Mouse (Mus musculus) adrenal gland, postnatal 14 days (tissue): ENCODE data around the gene Pank1. TPM values are rescaled to one million over a fixed set of nuclear protein-coding genes. Genes with fewer than 3 reads are reported as not detected.

Experiments used
- DNase-seq: peaks from one replicate; pipeline ENCODE4 v3.0.0; 2021; ENCODE audit warnings: mixed read lengths
- long read RNA-seq, 2 experiments: library from polyadenylated mRNA; stranded (forward); transcript quantifications; one replicate each; pipeline ENCODE4 v2.0.0; 2021
- total RNA-seq: library from RNA; stranded (reverse); gene quantifications from 2 replicates; pipeline ENCODE4 v1.2.3, GENCODE M21; 2021

The Pank1 gene
- 130 and 134 TPM in 2 replicates for total RNA-seq
- long read RNA-seq, experiment 1, full-length matches to known transcripts = 89 of 130 reads
- long read RNA-seq, experiment 1, partial matches to known transcripts = 5 of 130 reads
- long read RNA-seq, experiment 1, other reads (novel, unspliced or antisense) = 36 of 130 reads
- long read RNA-seq, experiment 2, full-length matches to known transcripts = 96 of 137 reads
- long read RNA-seq, experiment 2, partial matches to known transcripts = 5 of 137 reads
- long read RNA-seq, experiment 2, other reads (novel, unspliced or antisense) = 36 of 137 reads

GRCm38 (mm10) chr19:34878603-34879541 is at the start of gene Pank1:
Gene Pank1, minus strand, starts transcription at chr19:34879455.
- peak; percentile 88 for DNase-seq

- no peak for DNase-seq
Observed at GRCm38 (mm10) chr19:34922603-34922963, 43.3 kb upstream of the Pank1 start.

- peak; percentile 97 for DNase-seq
Observed at GRCm38 (mm10) chr19:34921652-34922602, 42.7 kb upstream of the Pank1 start, which contains the start of gene Kif20b. Gene Kif20b, plus strand, starts transcription at chr19:34922361.

GRCm38 (mm10) chr19:34921253-34921651 is 42.0 kb upstream of the Pank1 start:
- peak; percentile 23 for DNase-seq

- no peak for DNase-seq
Observed at GRCm38 (mm10) chr19:34920531-34920930, 41.3 kb upstream of the Pank1 start.

DNA sequence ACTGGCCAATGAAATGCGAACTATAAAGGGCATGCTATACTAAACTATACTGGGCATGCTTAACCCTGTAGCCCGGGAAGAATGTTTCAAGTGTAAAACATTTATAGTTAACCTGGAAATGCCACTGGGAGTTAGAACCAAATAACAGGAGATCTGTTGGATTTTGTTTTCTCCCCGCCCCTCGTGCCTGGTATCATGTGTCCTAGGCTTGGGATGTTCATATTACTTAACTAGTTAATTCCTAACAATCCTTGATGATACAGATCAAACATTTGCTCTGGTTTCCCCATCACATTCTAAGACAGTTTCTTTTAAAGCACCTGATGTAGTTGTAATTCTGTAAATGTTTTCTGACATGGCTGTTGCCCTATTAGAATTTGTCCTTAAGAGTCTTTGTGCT is 40.8 kb upstream of the Pank1 start:
- no peak for DNase-seq

- no peak for DNase-seq
Observed at GRCm38 (mm10) chr19:34912366-34912765, 33.1 kb upstream of the Pank1 start.

- no peak for DNase-seq
Observed at GRCm38 (mm10) chr19:34906772-34907171, 27.5 kb upstream of the Pank1 start.

DNA sequence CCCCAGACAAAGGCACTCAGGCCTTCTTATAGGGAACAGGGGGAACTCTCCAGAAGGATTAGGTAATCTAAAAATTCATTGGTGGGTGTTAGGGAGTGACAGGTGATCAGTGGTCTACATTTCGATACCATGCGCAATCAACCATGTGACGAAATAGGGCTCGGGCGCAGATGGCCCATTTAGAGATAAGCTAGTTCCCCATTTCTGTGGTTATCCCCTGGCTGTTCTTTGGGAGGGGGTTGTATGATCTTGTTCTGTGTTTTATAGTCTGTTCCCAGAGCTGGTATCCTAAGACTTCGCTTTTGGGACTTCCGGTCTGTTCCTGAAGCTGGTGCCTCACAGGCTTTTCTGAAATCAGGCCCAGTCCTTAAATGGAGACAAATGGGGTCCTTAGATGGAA is 26.2 kb upstream of the Pank1 start:
- no peak for DNase-seq

GRCm38 (mm10) chr19:34904032-34904431 is 24.8 kb upstream of the Pank1 start:
- DNase-seq = no peak

DNA sequence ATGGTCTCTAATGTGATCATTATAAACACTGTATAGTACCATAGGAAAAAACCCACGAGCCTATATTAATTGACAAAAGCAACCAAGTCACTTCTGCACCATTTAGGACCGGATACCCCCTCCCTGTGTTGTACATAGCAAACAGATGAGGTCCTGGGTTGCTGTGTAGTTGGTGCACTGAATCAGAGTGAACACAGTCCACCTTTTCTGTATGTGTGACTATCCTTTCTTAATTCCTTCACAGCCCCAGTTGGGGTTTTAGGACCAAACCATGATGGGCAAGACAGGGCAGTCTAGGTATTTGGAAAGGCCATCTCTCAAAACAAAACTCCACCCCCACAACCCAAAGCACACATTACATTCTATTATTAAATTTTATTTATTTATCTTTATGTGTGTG is 22.5 kb upstream of the Pank1 start:
- DNase-seq = no peak

DNA sequence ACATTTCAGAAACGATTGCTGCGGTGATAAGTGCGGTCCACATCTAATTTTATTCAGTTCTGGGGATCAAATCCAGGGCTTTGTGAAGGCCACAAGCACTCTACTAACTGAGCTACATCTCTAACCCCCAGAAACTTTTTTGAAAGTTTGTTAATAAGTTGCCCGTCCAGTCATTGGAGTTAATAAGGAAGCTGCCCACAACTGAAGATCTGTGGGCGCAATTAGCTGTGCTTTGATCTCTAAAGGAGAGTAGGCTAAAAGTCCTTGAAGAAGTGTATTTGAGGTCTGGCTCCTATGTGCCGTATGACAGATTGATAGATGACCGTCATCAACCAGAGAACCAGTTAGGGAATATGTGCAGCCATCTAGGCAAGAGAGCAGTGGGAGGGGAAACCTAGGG is 22.0 kb upstream of the Pank1 start:
- no peak for DNase-seq

DNA sequence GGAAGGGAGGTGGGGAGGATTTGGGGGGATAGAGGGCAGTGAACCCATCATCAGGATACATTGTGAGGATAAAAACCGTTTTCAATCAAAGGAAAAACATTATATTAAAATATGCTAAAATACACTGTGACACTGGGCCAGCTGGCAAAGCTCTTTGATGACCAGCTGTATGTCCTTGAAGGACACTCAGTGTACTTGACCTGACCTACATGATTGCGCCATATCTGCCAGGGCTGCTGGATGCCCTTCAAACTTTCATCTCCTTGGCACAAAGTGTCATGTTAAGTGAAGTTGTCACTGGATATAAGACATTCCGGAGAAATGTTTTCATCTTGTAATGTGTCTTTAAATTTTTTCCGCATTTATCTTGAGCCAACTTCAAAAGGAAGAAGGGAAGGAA is 19.7 kb upstream of the Pank1 start:
- peak; percentile 81 for DNase-seq

GRCm38 (mm10) chr19:34897082-34897965 is 18.1 kb upstream of the Pank1 start:
- peak; percentile 24 for DNase-seq

- DNase-seq = no peak
Observed at GRCm38 (mm10) chr19:34895082-34895481, 15.8 kb upstream of the Pank1 start.

DNA sequence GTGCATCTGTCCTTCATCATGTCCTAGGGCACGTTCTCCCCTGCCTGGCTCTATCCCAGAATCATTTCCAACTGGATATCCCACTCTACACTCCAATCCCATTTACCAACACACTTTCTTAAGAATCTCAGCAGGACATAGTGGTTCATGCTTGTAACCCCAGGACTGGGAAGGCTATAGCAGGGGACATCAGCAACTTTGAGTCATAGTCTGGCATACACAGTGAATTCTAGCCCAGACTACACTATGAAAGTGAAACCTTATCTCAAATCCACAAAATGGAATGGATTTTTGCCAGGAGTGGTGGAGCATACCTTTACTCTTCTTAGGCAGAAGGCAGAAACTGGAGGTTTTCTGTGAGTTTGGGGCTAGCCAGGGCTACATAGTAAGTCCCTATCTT is 12.3 kb upstream of the Pank1 start:
- DNase-seq = no peak

DNA sequence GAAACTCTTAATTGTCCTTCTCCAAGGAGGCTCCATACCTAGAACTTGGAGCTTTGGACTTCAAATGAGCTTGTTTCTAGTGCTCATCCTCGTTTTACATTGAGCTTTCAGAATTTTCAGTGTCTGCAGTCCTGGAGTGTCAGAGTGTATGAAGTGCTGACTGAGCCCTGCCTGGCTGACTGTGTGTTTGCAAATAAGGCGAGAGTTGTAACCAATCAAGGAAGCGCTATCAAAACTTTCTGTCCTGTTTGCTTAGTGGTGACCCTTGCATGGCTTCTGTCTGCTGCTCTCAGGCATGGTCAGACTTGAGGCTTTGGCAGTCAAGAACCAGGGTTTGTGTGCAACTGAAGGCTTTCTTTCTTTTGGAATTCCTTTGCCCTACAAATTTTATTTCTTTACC is 11.7 kb upstream of the Pank1 start:
- DNase-seq = no peak

DNA sequence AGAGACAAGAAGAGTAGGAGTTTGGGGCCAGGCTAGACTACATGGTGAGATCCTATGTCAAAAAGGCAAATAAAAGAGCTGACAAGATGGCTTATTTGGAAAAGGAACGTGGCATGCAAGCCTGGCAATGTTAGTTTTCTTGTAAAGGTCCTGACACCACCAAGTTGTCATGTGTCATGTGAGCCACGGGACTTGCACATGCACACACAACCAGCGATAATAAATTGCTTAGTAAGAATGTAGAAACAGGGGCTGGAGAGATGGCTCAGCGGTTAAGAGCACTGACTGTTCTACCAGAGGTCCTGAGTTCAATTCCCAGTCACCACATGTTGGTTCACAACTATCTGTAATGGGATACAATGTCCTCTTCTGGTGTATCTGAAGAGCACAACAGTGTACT is 7.1 kb upstream of the Pank1 start:
- no peak for DNase-seq

DNA sequence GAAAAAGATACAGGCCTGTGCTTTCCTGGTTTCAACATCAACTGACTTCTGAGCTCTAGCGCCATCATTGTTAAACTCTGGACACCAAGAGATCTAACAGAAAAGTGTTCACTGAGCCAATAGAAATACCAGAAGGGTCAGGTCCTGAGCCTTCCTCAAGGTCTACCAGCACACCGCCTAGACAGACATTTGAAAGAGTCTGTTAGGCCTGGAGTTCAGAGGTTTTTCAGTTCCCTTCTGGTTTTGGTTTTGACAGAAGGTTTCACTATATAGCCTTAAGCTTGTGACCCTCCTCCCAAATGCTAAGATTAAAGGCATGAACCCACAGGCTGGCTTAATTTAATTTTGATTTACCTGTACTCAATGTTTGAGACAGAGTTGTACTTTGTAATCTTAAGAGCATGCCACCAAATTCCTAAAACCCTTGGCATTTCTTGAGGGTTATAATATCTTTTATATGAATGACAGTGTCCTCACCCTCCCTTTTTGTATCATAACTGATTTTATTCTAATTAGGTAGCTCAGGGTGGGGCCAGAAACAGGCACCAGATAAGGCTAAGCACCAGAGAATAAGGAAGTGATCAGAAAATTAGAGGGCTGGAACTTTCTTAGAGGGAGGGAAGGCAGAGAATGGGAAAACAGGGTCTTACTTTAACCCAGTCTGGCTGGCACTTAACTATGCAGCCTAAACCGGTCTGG is 4.4 kb upstream of the Pank1 start:
- DNase-seq = no peak

DNA sequence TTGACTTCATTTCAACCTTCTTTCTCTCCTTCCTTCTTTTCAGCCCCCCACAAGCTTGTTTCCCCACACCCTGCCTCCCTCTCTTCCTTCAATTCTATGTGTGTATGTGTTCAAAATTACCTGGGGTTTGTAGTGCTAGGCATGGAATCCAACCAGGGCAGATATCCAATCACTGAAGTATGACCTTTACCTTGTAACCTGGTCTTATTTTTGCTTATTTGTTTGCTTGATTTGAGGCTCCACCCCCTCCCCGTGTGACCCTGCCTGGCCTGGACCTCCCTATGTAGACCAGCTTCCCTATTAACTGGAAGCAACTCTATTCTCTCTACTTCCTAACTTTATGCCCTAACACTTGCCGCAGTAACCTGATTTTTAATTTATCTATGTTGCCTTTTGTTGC is 3.2 kb upstream of the Pank1 start:
- DNase-seq = no peak

DNA sequence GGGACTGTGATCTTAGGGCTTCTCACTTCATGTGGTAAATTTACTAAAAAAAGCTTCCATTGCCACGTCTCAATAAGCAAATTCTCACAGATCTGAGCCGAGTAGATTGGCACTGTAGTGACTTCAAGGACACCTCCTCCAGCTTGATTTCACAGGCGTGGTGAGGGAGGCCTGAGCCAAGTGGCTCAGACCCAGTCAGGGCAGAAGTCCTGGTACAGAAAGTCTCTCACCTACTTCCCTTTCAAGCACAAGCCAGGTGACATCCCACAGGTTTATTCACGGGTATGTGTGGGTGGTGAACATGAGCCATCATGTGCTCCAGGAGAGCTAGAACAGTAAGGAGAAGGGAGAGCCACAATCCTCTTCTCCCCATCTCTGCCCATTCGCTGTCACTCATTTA is 1.9 kb upstream of the Pank1 start:
- DNase-seq = peak; percentile 62
